Mouse (Mus musculus) cerebellum, adult 11-12 months (tissue): ENCODE results near the gene Endog.
"Not testable (repeated sequence)": the region's sequence is repeated elsewhere in the genome, so short reads cannot be mapped to it uniquely, and the experiment has no call there.

Experiments
- DNase-seq: peaks from one replicate; pipeline ENCODE4 v3.0.0; 2022

Gene Endog

DNA sequence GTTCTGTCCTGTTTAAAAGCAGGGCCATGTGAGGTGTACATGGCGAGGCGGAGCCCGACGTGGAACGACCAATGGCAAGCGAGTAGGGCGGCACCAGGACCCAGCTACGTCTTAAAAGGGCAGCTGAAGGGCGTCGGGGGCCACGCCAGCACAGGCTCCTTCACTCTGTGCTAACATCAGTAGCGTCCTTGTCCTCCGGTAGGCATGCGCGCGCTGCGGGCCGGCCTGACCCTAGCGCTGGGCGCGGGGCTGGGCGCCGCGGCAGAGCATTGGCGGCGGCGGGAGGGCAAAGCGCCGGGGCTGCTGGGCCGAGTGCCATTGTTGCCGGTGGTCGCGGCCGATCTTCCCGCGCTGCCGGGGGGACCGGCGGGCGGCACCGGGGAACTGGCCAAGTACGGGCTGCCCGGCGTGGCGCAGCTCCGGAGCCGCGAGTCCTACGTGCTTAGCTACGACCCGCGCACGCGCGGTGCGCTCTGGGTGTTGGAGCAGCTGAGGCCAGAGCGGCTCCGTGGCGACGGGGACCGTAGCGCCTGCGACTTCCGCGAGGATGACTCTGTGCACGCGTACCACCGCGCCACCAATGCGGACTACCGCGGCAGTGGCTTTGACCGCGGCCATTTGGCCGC, at the start of gene Endog:
Endog (plus strand) TSS at position 123 of the 626 bp plus-strand sequence.
- DNase-seq, result peak; percentile 95

DNA sequence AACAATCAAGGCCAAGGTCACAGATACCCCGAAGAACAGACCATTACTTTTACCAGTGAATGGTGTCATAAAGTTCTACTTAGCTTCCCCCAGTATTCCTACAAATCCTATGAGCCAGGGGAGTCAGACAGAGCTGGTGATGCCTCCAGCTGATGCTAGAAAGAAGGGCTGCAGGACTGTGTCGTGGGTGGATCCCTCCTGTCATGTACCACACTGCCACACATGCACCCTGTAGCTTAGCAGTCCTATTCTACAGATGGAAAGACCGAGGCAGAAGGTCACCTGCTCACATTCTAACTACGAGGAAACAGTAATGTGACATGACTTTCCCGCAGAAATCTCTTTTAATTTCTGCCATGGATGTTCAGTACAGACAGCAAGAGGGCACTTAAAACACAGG, 48.5 kb upstream of the Endog start:
- no peak for DNase-seq

DNA sequence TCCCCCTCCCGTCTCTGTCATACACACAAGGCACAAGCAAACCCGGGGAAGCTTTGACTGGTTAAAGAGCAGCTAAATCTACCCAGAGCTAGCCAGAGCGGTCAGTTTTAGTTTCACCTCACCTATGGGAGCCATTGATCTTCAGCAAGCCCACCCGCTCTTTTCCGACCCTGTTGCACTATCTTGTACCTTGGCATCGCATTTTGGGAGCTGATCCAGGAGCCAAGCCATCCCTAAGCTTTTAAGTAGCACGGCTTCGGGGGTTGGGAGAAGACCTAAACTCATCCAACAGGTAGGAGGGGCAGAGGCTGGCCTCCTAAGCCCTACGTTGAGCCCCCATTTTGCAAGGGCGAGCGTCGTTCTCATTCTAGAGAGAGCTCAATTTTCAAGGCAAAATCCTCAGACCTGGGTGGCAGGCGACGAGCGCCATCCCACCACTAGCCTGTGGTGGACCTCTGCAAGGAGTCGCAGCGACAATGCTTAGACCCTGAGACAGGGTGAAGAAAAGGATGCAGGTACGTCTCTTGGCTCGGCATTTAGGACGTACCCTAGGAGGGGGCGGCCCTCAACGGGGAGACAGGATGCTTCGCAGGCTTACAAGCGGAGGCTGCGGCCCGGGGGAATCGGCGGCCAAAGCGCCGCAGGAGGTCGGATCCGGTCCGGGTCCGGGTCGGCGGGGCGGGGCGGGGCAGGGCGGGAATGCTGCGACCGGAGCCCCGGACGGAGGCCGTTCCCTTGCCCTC, 47.4 kb upstream of the Endog start:
- peak; percentile 65 for DNase-seq

DNA sequence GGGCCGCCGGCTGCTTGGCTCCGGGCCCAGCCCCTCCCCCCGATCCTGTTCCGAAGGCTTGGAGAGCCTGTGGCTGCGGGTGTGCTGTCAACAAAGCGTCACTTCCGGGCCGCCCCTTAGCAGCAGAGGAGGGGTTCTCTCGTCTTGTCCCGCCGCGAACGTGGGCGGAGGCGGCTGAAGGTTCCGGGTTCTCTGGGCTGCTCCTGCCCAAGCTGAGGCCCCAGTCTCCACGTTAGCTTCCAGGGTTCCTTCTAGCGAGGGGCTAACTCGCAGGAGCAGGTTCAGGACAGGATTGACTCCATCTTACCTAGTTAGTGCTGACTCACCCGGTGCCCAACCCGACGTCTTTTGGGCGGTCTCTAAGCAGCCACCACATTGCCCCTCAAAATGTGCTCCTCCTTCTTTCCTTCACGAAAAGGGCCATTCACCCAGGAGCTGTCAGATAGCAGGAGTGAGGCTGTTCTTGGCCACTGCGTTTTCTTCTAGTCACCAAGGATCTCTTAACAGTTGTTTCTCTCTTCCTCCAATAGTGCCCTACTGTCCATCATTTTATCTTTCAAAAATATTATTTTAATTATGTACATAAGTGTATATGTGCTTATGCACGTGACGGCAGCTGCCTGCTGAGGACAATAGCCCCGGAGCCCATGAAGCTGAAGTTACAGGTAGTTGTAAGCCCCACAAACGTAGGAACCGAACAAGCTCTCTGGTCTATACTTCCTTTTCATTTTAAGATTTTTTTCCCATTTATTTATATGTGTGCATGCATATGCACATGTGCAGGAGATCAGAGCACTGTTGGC, 46.6 kb upstream of the Endog start, which contains the start of gene Zer1:
Zer1 (minus strand) TSS at position 114 of the 803 bp plus-strand sequence.
- DNase-seq, result peak; percentile 95

DNA sequence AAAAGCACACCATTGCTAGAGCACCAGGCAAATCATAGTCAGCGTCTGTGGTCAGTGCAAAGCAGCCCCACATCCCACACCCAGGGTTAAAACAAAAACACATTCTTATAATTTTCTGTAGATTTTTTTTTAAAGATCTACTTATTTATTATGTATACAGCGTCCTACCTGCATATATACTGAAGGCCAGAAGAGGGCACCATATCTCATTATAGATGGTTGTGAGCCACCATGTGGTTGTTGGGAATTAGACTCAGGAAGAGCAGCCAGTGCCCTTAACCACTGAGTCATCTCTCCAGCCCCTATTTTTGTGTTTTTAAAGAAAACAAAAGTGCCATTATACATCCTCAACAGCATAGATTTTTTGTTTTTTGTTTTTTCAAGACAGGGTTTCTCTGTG, 42.5 kb upstream of the Endog start:
- DNase-seq, result no peak

DNA sequence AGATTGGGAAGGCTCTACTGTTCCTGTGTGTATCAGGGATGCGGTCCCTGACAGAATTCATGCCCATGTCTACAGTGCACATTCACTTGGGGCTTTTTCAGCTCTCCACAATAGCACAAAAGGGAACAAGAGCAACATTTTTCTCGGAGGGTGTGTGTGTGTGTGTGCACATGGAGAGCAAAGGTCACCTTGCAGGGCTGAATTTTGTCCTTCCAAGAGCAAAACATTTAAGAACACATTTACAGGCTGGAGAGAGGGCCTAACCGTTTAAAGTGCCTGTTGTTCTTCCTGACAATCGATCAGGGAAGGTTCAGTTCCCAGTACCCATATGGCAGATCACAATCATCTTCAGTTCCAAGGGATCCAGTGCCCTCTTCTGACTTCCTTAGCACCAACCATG, 41.1 kb upstream of the Endog start:
- DNase-seq, result no peak

DNA sequence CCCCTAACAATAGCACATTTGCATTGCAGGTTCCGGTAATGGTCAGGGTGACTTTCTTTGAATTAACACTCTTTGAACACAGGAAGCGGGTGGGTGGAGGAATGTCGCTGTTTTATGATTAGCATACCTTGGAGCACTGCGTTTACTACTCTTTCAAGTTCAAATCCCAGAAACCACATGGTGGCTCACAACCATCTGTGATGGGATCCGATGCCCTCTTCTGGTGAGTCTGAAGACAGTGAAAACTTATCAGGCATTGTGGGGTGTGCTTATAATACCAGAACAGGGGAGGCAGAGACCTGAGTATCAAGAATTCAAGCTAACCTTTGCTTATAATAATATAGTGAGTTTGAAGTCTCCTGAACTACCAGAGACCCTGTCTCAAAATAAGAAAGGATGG, 40.1 kb upstream of the Endog start:
- not testable (repeated sequence) for DNase-seq

DNA sequence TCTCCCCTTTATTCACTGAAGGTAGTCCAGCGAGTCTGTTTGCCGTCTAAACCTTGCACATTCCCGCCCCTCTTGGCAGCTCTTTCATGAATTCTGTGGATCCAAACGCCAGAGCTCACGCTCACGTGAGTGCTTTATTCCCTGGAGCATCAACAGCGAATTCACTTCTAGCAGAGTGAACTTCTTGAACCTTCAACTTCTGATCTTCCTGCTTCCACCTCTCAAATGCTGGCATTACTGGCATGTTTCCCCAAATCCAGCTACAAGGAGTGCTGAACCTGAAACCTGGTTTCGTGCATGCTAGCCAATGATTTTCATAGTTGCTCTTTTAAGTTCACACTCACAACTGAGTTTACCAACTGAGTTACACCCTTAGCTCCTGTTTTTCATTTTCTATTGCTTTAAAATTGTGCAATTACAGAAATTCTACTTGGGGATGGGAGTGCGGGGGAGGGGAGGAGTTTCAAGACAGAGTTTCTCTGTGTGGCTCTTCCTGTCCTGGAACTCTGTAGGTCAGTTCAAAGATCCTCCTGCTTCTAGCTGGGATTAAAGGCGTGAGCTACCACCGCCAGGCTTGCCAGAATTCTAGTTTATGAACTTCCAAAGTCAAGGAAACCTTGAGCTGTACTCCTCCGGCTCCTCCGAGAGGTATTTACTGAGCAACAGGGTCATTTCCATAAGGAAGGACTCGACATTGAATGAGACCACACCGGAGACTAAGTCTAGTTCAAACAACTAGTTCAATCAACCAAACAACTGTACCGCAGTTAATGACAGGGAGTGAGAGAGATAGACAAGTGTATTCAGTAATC, 38.3 kb upstream of the Endog start:
- DNase-seq, result no peak

DNA sequence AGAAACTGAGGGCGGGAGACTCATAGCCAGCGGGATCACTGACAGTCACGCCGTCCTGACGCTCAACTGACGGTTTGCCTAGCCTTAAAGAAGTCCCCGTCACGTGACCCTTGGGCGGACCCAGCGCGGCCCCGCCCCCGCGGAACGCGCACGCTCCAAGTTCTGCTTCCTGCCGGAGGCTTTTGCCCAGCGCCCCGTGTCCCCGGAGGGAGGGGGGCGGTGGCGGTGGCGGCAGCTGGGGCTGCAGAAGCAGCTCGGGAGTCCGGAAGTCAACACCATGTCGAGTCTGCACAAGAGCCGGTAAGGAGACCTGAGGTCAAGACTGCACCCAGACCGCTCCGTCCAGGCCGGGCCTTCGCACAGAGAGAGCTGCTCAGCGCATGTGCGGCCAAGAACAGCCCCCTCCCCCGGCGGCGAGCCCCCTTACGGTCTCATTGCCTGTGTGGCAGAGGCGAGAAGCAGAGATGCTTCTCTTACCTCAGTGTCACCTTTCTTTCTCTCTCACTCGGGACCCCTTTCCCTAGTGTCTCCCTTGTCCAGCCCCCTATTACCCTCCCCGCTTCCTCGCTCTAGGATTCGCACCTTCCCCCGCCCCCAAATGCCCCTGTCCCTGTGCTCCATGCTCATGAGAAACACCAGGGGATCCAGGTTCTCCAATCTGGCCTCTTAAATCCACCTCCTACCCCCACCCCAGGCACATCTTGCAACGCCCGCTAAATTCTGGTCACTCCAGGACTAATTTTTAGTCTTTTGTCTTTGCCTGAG, 37.5 kb upstream of the Endog start, which contains the start of gene Tbc1d13:
Tbc1d13 (plus strand) TSS at position 134 of the 765 bp plus-strand sequence.
- peak; percentile 96 for DNase-seq

DNA sequence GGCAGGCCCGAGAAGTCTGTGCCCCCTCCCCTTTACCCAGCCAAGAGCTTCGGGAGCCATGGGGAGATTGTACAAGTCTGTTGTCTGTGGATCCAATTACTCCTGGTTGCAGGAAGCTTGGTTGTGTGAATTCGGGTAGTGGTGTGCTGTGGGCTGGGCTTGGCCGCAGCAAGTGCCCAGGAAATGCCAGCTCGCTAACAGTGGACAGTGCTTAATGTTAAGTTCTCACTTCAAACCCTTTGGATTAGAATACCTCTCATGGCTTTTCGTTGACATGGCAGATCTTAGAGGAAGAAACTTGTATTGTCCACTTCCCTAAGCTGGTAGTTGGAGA, 36.9 kb upstream of the Endog start:
- no peak for DNase-seq

DNA sequence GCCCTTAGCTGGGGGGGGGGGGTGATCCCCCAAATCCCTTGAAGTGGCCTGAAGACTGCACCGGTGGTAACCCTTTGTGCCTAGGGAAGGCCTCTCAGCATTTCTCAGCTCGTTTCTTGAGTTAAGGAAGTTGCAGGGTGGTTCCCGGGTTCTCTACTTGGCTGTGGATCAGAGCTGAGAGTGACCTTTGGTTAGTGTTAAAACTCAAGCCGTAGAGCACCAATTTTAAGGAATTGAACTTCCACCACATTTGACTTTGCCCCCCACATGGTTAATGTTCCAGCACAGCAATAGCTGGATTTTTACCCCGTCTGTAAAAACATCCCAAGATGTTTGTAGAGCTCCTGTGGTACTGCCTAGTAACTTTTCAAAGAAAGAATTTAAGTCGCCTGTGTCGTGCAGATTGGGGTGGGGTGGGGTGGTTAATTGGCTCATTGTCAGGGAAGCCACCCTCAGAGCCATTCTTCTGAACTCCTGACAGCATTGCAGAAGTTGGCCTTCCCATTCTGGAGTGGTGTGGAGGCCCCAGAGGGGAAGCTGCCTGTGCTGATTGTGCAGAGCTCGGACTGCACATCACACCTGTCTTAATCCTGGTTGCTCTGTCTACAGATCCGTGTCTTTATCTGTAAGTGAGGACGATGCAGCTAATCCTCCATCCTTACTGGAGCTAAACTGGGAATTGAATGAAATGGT, 36.2 kb upstream of the Endog start:
- no peak for DNase-seq

DNA sequence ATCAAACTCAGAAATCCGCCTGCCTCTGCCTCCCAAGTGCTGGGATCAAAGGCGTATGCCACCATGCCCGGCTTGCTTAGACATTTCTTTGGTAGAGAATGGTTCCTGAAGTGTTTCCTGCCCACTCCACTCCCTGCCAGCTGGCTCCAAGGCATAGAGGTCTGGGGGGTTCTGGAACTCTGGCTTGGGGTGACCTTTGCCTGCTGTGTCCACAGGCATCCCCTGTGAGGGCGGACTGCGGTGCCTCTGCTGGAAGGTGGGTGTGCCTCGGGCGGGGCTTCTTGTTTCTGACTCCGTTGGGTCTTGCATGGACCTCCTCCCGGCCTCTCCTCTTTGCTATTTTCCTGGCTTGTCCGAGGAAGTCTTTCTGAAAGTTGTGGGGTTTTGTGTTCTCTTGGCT, 34.8 kb upstream of the Endog start:
- no peak for DNase-seq

DNA sequence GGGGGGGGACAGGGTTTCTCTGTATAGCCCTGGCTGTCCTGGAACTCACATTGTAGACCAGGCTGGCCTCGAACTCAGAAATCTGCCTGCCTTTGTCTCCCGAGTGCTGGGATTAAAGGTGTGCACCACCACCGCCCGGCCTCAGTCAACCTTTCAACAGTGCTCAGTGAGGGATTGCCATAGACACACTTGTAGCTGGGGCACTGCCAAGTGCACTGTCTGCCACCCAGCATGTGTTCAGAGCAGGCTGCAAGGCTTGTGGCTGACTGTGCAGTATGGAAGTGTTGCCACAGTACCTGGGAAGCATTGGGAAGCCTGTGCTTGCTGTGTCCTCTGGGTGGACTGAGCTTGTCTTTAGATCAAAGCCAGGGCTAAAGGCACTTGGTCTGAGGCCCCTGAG, 31.3 kb upstream of the Endog start:
- DNase-seq, result peak; percentile 81

DNA sequence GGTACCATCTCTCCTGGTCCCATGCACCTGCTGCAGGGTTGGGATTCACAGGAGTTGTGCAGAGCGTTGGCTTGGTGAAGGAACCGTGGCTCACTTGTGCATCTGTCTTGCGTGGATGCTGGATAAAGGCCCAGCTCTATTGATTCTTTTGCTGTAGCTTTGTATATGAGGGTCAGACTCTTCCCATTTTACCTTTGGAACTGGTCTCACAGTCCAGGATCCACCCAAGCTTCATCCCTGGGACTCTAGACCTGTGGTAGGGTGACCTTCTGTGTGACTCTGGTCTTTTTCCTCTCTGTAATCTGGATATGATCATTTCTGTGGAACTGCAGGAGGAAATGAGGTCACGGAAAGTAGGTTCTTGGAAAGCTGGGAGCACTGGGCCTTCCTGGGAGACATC, 26.9 kb upstream of the Endog start:
- DNase-seq, result no peak

DNA sequence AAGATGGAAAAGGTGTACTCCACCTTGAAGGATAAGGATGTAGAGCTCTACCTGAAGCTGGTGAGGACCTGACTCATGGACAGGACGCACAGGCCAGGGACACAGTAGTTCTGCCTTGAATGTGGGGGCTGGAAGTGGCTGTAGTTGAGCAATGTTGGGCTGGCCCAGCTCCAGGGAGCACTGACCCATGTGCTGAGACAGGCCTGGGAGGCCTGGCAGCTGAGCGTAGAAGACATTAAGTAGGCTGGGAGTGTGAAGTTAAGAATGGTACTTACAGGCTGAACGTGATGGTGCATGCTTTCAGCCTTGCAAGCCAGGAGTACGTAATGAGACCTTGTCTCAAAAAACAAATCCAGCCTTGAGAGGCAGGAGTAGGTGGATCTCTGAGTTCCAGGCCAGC, 23.8 kb upstream of the Endog start:
- DNase-seq, result no peak

DNA sequence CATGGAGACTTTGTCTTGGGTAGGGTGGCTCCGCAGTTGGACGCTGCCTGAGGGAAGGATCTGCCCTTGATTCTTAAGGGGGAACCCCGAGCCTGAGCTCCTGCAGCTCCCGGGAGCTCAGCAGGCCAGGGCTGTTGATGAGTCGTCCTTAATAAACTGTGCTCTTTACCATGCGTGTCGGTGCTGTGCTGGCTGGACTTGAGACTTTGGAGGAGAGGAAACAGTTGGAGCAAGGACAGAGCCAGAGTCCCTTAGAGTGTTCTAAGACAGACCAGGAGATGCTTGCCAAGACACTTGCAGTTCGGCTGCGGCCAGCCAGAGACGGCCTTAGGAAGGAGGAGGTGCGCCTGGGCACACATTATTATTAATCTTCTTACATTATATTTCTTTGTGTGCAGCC, 19.5 kb upstream of the Endog start:
- no peak for DNase-seq

DNA sequence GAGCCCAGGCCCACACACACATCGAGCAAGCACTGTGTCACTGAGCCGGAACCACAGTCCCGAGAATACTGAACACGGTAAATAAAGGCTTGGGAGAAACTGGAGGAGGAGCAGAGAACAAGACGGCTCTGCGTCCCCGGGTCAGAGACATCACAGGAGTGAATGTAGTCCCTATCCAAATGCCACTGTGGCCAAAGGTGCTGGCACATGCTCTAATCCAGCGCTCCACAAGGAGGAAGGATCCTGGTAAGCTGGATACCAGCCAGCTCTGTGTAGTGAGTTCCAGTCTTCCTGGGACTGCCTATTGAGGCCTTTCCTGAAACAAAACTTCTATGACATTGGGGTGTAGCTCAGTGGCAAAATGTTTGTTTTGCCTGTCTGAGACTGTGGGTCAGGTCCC, 18.7 kb upstream of the Endog start:
- DNase-seq, result no peak

DNA sequence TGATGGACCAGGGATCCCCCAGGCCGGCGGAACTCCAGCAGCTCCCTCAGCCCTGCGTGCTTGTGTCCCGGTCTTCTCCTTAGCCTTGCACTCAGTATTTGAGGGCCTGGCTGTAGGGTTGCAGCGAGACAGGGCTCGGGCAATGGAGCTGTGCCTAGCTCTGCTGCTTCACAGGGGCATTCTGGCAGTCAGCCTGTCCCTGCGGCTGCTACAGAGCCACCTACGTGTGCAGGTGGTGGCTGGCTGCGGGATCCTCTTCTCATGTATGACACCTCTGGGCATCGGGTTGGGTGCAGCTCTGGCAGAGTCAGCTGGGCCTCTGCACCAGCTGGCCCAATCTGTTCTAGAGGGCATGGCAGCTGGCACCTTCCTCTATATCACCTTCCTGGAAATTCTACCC, 11.4 kb upstream of the Endog start:
- not testable (repeated sequence) for DNase-seq

DNA sequence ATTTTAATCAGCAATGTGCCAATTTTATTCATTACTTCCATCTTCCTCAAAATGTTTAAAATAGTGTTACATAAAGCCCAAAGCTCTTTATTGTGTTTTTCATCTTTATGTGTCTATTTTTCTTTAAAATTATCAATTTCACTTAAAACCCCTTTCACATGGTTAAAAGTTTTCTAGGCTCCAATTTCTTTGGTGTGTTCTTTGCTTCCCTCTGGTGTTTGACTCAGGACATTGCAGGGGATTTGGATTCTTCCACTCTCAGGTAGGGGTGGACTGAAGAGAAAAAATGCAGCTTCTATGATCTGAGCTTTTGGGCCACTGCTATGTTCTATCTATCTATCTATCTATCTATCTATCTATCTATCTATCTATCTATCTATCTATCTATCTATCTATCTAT, 9.5 kb upstream of the Endog start:
- DNase-seq, result no peak

DNA sequence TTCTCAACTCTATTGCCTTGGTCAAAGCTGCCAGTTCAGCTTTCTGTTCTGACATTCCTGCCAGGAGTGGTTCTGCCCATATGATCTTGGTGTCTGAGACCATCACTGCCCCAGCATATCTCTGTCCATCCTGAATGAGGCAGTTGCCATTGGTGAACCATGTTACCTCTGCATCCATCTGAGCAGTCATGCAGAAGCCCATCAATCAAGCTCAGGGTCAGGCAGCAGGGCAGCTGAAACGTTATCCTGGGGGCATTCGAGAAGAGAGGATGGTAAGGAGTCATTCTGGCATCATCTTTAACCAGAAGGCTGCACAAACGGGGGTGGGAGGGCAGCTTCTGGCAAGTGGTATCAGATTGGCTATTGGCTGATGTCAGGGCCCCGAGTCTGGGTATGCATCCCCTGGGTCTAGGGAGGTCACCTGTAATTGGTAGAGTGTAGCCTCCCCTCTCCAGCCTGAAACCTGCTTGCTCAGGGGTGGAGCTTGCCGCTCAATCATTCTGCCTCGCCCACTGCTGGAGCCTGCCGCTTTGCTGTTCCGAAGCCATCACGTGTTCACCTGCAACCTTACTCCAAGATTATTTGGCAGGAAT, 6.9 kb upstream of the Endog start:
- no peak for DNase-seq

DNA sequence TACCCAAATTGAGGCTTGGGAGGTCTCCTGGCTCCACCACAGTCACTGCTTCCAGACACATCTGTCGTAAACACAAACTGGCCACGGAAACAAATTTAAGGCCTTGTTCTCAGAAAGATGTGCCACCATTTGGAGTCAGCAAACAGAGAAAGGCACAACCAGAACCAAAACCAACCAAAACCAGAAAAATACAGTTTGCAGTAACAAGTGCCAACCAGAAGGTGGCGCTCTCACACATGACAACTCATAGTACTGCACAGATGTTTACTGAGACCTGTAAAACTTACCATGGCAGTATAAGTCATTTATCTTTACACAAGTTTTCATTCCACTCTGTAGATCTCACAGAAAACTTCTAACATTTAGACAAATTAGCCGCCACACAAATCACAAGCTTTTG, 4.6 kb upstream of the Endog start:
- no peak for DNase-seq
